Mouse (Mus musculus) liver, adult 2 months (tissue): ENCODE data around the gene Adap1.

Source experiments
- CTCF ChIP-seq: fragments of 200-500 bp; IDR thresholded peaks from 2 replicates; pipeline ENCODE4 v1.5.1; 2011; ENCODE audit warnings: low read depth, low read length, control low read depth
- POLR2A ChIP-seq: fragments of 200-500 bp; IDR thresholded peaks from 2 replicates; pipeline ENCODE4 v1.6.1; 2011; ENCODE audit warnings: low read length, control low read depth; ENCODE audit not compliant: insufficient read depth; ENCODE audit errors: extremely low read depth

DNA sequence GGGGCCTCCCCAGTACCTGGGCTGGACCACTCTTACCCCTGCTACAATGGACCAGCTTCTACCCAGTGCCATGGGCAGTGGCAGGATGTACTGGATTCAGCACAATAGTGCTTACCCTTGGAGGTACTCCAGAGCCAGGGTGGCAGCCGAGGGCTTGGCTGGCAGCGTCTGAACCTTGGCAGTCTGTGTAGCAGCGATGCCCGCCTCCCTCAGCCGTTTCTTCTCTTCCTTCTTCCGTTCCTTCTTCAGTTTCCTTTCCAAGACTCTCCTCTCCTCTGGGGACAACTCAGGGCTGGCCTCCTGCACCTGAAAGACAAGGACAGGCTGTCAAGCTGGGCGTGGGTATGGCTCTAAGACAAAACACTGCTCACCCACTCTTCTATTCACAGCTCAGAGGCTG, 38.4 kb upstream of the Adap1 start:
- TF ChIP-seq CTCF (no peak), POLR2A (no peak)
